Mouse (Mus musculus) liver, embryonic 14.5 days (tissue): ENCODE data around the gene Pth1r. TPM values are rescaled to one million over a fixed set of nuclear protein-coding genes. Genes with fewer than 3 reads are reported as not detected.

Source experiments
- ATAC-seq: fragments of 200-750 bp; cut with Nextera tagmentation; 2 replicates; pipeline ENCODE4 v1.8.0; 2017; ENCODE audit warnings: moderate number of reproducible peaks, mild to moderate bottlenecking, moderate library complexity; ENCODE audit not compliant: insufficient read depth
- DNase-seq, 3 experiments: peaks; one replicate each; pipeline ENCODE4 v3.0.0-alpha.2; 2012 to 2013; ENCODE audit warnings: low read depth in 3 of 3, low spot score in 3 of 3
- H3K27ac ChIP-seq: fragments of 300-500 bp; sonication (generic); 2 replicates; pipeline ENCODE4 v1.5.1; 2014; ENCODE audit warnings: moderate library complexity, mild to moderate bottlenecking, control low read depth, inconsistent platforms
- H3K27me3 ChIP-seq: fragments of 300-500 bp; sonication (generic); 2 replicates; pipeline ENCODE4 v1.6.1; 2014; ENCODE audit warnings: mild to moderate bottlenecking, low read length, moderate library complexity; ENCODE audit not compliant: control insufficient read depth, insufficient read depth
- H3K36me3 ChIP-seq: fragments of 300-500 bp; sonication (generic); replicated peaks from 2 replicates; pipeline ENCODE4 v1.6.1; 2014; ENCODE audit warnings: low read depth; ENCODE audit not compliant: control insufficient read depth, insufficient read depth
- H3K4me1 ChIP-seq, 2 experiments: fragments of 200-500 bp in 1 of 2; fragments of 300-500 bp in 1 of 2; sonication (generic) in 1 of 2; replicated peaks; 2 replicates each; pipeline ENCODE4 v1.6.1; 2012 to 2014; ENCODE audit warnings: antibody characterized with exemption in 1 of 2, inconsistent platforms in 1 of 2, low read length in 1 of 2; ENCODE audit not compliant: control insufficient read depth in 2 of 2, insufficient read depth in 2 of 2
- H3K4me2 ChIP-seq: fragments of 300-500 bp; sonication (generic); 2 replicates; pipeline ENCODE4 v1.6.1; 2014; ENCODE audit warnings: low read depth, mild to moderate bottlenecking, control low read depth, moderate library complexity
- H3K4me3 ChIP-seq, 2 experiments: fragments of 200-500 bp in 1 of 2; fragments of 300-500 bp in 1 of 2; sonication (generic) in 1 of 2; 2 replicates each; pipeline ENCODE4 v1.5.1; 2012 to 2014; ENCODE audit warnings: low read depth in 2 of 2, low read length in 2 of 2, mild to moderate bottlenecking in 2 of 2, control low read depth in 1 of 2, inconsistent platforms in 1 of 2, moderate library complexity in 1 of 2; ENCODE audit not compliant: insufficient read depth in 1 of 2
- H3K9ac ChIP-seq: fragments of 300-500 bp; sonication (generic); replicated peaks from 2 replicates; pipeline ENCODE4 v1.6.1; 2014; ENCODE audit warnings: mild to moderate bottlenecking, control low read depth, moderate library complexity
- H3K9me3 ChIP-seq: fragments of 300-500 bp; sonication (generic); 2 replicates; pipeline ENCODE4 v1.6.1; 2016; ENCODE audit warnings: low read length, mixed read lengths; ENCODE audit not compliant: control insufficient read depth
- CTCF ChIP-seq: IDR thresholded peaks from 2 replicates; pipeline ENCODE4 v1.5.1; 2016; ENCODE audit warnings: antibody characterized with exemption, low read depth, control low read depth
- EP300 ChIP-seq: IDR thresholded peaks from 2 replicates; pipeline ENCODE4 v1.6.1; 2016; ENCODE audit warnings: antibody characterized with exemption, low read depth
- WGBS: fragments of 180-500 bp; shearing (Covaris S2); extraction: QIAGEN DNeasy Blood & Tissue Kit; methylation state at CpG from one replicate; pipeline ENCODE4 v1.1.7; 2014; ENCODE audit not compliant: insufficient replicate concordance; 5-methylcytosine and 5-hydroxymethylcytosine counted together
- polyA plus RNA-seq, 2 experiments: library from polyadenylated mRNA; depleted of rRNA in 1 of 2; stranded (reverse) in 1 of 2; unstranded in 1 of 2; fragments of >200 nt; fragmentation: Nextera tagmentation in 1 of 2; extraction: Ambion mirVana in 1 of 2; gene quantifications; 2 replicates each; pipeline versions ENCODE4 v1.2.1 to v1.2.3; 2012 to 2014

Pth1r gene
- polyA plus RNA-seq, 2 experiments, result 2.0 to 3.4 TPM

- 71% methylated on average over 3 of the region's 3 CpGs for WGBS
- H3K9ac ChIP-seq, result no peak overlapping the region
- no peak overlapping the region for H3K4me2 ChIP-seq
- H3K9me3 ChIP-seq, result no peaks in the 10 kb centered on the region
- peaks cover 4 to 16% of the 10 kb centered on the region in 2 experiments for H3K4me1 ChIP-seq
- no peak overlapping the region for H3K4me3 ChIP-seq
- H3K36me3 ChIP-seq, result no peaks in the 10 kb centered on the region
- no peak for DNase-seq
- H3K27ac ChIP-seq, result no peak overlapping the region
- no peak for ATAC-seq
- H3K27me3 ChIP-seq, result no peaks in the 10 kb centered on the region
- TF ChIP-seq EP300 (no peak), CTCF (no peak)
These were observed 49.5 kb downstream of the Pth1r start for GRCm38 (mm10) chr9:110697465-110697864.

- Histone ChIP-seq H3K36me3 (no peaks in the 10 kb centered on the region), H3K27me3 (no peaks in the 10 kb centered on the region), H3K4me2 (no peak overlapping the region), H3K27ac (no peak overlapping the region), H3K9ac (no peak overlapping the region), H3K9me3 (no peaks in the 10 kb centered on the region), H3K4me1 (peaks cover 3 to 14% of the 10 kb centered on the region in 2 experiments), H3K4me3 (no peak overlapping the region)
- DNase-seq (no peak), ATAC-seq (no peak)
- 80% methylated on average over 5 of the region's 5 CpGs for WGBS
- no peak for TF ChIP-seq CTCF
- no peak for TF ChIP-seq EP300
These were observed 50.5 kb downstream of the Pth1r start for GRCm38 (mm10) chr9:110696427-110696826.

DNA sequence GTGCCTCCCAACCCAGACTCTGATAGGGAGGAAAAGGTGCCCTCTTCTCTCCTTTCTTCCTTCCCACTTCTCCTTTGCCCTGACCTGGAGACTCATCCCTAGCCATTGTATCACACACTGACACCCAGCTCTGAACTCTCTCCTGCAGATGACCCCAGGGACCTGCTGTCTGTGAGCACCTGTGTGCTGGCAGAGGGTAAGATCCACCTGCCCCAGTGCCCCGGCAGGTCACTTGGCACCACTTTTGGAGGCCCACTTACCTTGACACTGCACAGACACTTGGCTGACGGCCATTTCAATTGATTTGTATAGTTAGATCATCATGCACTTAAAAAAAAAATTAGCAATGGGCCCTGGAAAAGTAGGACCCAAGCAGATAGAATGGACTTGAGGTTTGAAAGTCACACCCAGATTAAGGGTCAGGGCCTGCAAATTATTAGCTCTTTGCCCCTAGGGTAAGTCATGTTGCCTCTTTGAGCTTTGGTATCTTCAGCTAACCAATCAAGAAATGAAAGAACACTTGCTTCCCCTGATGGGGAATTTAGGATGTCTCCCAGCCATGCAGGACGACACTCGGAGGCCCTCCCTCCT, 51.7 kb downstream of the Pth1r start:
- Histone ChIP-seq H3K27me3 (no peaks in the 10 kb centered on the region), H3K36me3 (no peaks in the 10 kb centered on the region), H3K9me3 (no peaks in the 10 kb centered on the region), H3K4me2 (no peak overlapping the region), H3K4me1 (peaks cover 3 to 10% of the 10 kb centered on the region in 2 experiments), H3K4me3 (no peak overlapping the region), H3K27ac (no peak overlapping the region), H3K9ac (no peak overlapping the region)
- TF ChIP-seq CTCF (no peak), EP300 (no peak)
- DNase-seq (no peak), ATAC-seq (no peak)
- 77% methylated on average over 4 of the region's 4 CpGs for WGBS

DNA sequence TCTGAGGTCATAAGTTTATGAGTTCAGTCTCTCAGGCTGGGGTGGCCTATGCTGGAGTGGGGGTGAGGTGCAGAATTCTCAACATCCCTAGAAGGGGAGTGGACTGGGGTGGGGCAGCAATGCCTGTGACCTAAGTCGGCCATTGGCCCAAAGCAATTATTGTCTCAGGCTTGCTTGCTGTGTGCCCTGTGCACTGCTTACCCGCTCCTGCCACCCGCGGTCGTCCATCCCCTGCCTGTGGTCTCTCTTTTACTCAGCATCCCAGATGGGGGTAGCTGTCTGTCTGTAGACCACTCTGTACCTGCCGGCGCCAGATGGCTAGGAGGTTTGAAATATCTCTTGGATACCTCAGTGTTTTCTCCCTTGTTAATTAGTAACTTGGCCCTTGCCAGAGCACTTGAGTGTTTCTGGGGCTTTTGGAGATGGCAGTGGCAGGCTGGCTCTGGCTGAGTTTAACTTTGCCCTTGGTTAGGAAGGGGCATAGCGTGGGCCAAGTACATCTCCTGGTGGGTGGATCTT, 57.6 kb downstream of the Pth1r start:
- no peak for TF ChIP-seq EP300
- TF ChIP-seq CTCF, result no peak
- no peaks in the 10 kb centered on the region for H3K9me3 ChIP-seq
- DNase-seq (no peak), ATAC-seq (no peak)
- no peaks in the 10 kb centered on the region for H3K36me3 ChIP-seq
- no peak overlapping the region for H3K27ac ChIP-seq
- peak overlapping the region; percentile 3; the same call in 1 of the 2 replicates for H3K4me2 ChIP-seq
- 81% methylated on average over 8 of the region's 8 CpGs for WGBS
- peaks cover 0 to 4% of the 10 kb centered on the region in 2 experiments; a peak in 2 of 4 replicates for H3K4me1 ChIP-seq
- no peak overlapping the region for H3K4me3 ChIP-seq
- no peak overlapping the region for H3K9ac ChIP-seq
- H3K27me3 ChIP-seq, result no peaks in the 10 kb centered on the region

DNA sequence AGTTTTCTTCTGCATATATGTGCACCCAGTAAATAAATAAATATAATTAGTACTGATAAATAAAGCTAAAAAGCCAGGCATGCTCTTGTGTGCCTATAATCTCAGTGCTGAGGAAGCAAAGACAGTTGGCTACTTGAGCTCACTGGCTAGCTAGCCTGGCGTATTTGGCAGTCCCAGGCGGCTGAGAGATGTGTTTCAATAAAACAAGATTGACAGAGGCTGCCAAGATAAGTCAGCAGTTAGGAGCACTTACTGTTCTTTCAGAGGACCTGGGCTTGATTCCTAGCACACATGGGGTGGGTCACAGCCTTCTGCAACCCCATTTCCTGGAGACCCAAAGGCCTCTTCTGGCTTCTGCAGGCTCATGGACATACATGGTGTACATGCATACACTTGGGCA, 59.1 kb downstream of the Pth1r start:
- ATAC-seq, result no peak
- DNase-seq, result no peak
- Histone ChIP-seq H3K9ac (no peak overlapping the region), H3K4me2 (no peak overlapping the region), H3K4me1 (peaks cover 0 to 11% of the 10 kb centered on the region in 2 experiments; a peak in 2 of 4 replicates), H3K4me3 (no peak overlapping the region), H3K27me3 (no peaks in the 10 kb centered on the region), H3K36me3 (no peaks in the 10 kb centered on the region), H3K27ac (no peak overlapping the region), H3K9me3 (no peaks in the 10 kb centered on the region)
- WGBS, result 58% methylated on average over 2 of the region's 2 CpGs
- TF ChIP-seq EP300 (no peak), CTCF (no peak)
